15 mouse cellular contexts compared by ENCODE assay signal in the genomic region with DNA sequence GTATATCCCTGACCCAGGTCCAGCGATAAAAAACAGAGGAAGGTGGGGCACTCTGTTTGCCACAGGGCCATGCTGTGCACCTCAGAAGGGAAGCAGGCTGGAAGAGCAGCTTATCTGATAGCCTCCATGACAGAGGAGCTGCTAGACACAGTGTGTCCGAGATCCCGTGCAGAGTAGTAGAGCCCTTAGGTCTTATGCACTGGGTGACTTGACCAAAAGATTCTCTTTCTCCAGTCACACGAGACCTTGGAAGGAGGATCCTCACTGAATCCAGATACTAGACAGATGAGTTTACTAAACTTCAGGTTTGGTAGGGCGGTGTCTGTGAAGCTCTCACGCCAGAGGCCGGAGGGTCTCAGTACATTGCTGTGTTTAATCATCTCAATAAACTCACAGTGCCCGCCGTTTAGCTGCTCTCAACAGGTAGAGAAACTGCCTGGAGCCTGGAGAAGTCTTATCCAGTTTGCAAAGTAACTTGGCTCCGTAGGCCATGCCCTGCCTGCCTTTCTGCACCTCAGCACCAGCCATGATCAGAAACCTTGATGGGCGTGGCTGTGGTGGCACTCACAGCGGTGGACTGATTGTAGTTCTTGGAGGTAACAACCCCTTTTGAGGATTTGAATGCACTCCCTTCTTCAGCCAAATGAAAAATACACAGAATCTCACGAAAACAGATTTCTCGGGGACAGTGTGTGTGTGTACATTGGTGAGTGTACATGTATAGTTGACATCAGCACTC.
"Had no signal": no experiment of that assay in that cellular context is flagged by ENCODE, and none has a peak within 500 bp of the region (broad histone marks: within the 10 kb centered on the region; RNA-seq: fewer than 3 reads in every experiment).

No protein-coding gene starts in this region.

- H3K4me1 ChIP-seq: limb, embryonic 15.5 days; liver, embryonic 12.5 days; liver, embryonic 15.5 days; lung, embryonic 15.5 days had no signal

- H3K9ac ChIP-seq: limb, embryonic 12.5 days; limb, embryonic 15.5 days; liver, embryonic 12.5 days; liver, embryonic 15.5 days; lung, embryonic 15.5 days; midbrain, embryonic 12.5 days had no signal

- H3K4me3 ChIP-seq: limb, embryonic 12.5 days; limb, embryonic 15.5 days; liver, embryonic 12.5 days; liver, embryonic 15.5 days; lung, embryonic 15.5 days; midbrain, embryonic 12.5 days had no signal

- DNase-seq: kidney, adult 9 months; kidney, postnatal 14 days; kidney, postnatal 4 days; left cerebral cortex, postnatal 4 days; lung, adult 18-20 months; lung, postnatal 10 days; lung, postnatal 36 days; thymus, postnatal 25 days had no signal

- H3K4me2 ChIP-seq: limb, embryonic 12.5 days; limb, embryonic 15.5 days; liver, embryonic 12.5 days; liver, embryonic 15.5 days; lung, embryonic 15.5 days; midbrain, embryonic 12.5 days had no signal

- H3K9me3 ChIP-seq: limb, embryonic 12.5 days; limb, embryonic 15.5 days; liver, embryonic 12.5 days; liver, embryonic 15.5 days; lung, embryonic 15.5 days; midbrain, embryonic 12.5 days had no signal

- ATAC-seq: liver, embryonic 12.5 days; midbrain, embryonic 16.5 days had no signal

- H3K27ac ChIP-seq: limb, embryonic 12.5 days; limb, embryonic 15.5 days; liver, embryonic 12.5 days; liver, embryonic 15.5 days; lung, embryonic 15.5 days; midbrain, embryonic 12.5 days had no signal

- H3K27me3 ChIP-seq: limb, embryonic 12.5 days; limb, embryonic 15.5 days; liver, embryonic 12.5 days; liver, embryonic 15.5 days; lung, embryonic 15.5 days had no signal

- H3K36me3 ChIP-seq: limb, embryonic 12.5 days; limb, embryonic 15.5 days; liver, embryonic 12.5 days; liver, embryonic 15.5 days; lung, embryonic 15.5 days; midbrain, embryonic 12.5 days had no signal
